Mouse (Mus musculus) retina, embryonic 14.5 days (tissue): ENCODE measurements around the gene Sema4d.
"Not testable (repeated sequence)": the region's sequence is repeated elsewhere in the genome, so short reads cannot be mapped to it uniquely, and the experiment has no call there.

ENCODE experiments used
- DNase-seq: peaks from one replicate; pipeline ENCODE4 v3.0.0-alpha.2; 2015; ENCODE audit warnings: low spot score

The Sema4d gene

GRCm38 (mm10) chr13:51793425-51793891 lies at the start of gene Sema4d:
Gene Sema4d (minus strand): TSS chr13:51793747.
- peak; percentile 87 for DNase-seq

- no peak for DNase-seq
These were observed 49.8 kb upstream of the Sema4d start for GRCm38 (mm10) chr13:51843298-51843697.

GRCm38 (mm10) chr13:51842773-51843172 lies 49.2 kb upstream of the Sema4d start:
- DNase-seq: no peak

DNA sequence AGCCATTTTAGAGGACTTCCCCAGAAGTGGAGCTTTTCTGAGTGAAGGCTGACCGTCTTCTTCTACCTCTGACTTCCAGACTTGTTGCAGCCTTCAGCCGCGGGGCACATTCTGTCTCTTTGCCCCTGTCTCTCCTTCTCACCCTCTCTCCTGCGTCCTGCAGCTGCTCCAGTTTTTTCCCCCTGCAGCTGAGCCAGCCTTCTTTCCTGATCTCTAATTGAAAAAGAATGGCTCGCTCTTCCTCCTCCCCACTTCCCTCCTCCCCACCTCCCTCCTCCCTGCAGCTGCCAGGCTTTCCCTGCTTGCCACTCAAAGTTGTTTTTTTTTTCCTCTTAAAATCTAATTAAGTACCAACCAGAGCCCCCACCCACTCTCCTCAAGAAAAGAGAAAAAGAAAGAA lies 48.6 kb upstream of the Sema4d start:
- peak; percentile 39 for DNase-seq

- DNase-seq: no peak
These were observed 48.1 kb upstream of the Sema4d start for GRCm38 (mm10) chr13:51841541-51842115.

- DNase-seq: no peak
These were observed 47.2 kb upstream of the Sema4d start for GRCm38 (mm10) chr13:51840702-51841101.

GRCm38 (mm10) chr13:51839250-51840026 lies 45.9 kb upstream of the Sema4d start:
- DNase-seq: peak; percentile 80

DNA sequence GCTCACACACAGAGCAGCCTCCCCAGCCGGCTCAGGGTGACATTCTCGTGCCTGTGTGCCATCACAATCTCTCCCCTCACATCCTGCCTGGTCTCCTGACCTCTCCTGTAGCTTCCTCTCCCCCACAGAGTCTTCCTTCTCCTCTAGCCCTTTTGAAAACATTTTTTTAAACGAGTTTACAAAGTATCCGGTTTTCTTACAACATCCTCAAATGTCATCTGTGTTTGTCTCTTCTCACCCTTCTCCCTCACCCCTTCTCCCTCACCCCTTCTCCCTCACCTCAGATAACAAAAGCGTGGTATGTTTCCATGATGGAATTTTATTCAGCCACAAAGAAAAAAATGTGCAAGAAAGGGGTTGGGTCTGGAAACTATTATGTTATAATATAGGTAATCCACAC lies 43.9 kb upstream of the Sema4d start:
- DNase-seq: no peak

- not testable (repeated sequence) for DNase-seq
These were observed 41.7 kb upstream of the Sema4d start for GRCm38 (mm10) chr13:51835208-51835607.

GRCm38 (mm10) chr13:51834520-51834919 lies 41.0 kb upstream of the Sema4d start:
- no peak for DNase-seq

DNA sequence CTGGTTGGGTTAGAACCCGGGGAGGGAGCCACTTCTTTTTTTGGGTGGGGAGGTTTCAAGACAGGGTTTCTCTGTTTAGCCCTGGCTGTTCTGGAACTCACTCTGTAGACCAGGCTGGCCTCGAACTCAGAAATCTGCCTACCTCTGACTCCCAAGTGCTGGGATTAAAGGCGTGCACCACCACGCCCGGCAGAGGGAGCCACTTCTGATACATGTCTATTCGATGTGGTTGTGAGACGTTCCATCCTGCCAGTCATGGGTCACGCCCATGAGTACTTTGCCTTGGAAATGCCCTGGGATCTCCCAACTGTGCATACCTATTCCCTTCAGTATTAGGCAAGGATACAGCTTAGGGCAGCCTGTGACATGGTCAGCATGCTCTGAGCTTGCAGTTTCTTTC lies 40.5 kb upstream of the Sema4d start:
- not testable (repeated sequence) for DNase-seq

GRCm38 (mm10) chr13:51833611-51834010 lies 40.1 kb upstream of the Sema4d start:
- DNase-seq: peak; percentile 45

DNA sequence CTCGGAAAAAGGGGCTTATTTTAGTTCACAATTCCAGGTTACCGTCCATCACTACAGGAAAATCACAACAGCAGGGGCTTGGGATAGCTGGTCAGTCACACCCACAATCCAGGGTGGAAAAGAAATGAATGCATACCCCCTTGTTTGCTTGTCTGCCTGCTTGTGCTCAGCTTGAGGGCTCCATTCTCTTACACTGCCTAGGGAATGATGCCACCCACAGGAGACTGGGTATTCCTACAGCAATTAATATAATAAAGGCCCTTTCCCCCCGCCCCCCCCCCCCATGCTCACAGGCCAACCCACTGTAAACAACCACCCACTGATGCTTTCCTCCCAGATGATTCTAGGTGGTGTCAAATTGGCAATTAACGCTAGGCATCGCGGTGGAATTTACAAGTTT lies 38.9 kb upstream of the Sema4d start:
- no peak for DNase-seq

DNA sequence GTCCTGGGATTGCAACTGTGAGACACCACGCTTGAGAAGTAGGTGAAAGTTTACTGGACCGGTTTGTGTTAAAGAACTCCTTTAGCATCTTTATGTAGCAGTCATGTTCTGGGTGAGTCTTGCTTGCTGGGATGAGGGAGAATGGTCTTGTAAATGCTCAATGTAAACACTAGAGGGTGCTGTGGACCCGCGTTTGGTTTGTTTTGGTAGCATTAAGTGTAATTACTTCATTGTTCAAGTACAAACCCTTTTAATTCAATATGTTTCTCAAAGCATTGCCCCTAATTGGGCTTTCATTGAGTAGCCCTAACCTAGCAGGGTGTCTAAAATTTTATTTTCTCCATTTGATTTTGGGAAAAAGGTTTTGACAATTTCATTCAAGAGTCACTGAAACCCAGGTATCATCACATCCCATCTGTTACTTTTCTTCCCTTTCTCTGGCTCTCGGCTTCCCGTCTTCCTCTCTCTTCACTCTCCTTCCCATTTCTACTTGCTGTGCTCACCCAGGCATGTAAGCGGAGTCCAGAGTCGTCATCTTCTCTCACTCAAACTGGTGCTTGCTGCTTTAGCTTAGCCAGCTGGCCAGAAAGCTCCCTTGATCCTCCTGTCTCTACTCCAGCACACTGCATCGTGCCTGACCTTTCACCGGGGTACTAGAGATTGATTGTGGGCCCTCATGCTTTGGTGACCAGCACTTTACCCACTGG lies 37.4 kb upstream of the Sema4d start:
- peak; percentile 84 for DNase-seq

- peak; percentile 55 for DNase-seq
These were observed 30.4 kb upstream of the Sema4d start for GRCm38 (mm10) chr13:51823822-51824495.

DNA sequence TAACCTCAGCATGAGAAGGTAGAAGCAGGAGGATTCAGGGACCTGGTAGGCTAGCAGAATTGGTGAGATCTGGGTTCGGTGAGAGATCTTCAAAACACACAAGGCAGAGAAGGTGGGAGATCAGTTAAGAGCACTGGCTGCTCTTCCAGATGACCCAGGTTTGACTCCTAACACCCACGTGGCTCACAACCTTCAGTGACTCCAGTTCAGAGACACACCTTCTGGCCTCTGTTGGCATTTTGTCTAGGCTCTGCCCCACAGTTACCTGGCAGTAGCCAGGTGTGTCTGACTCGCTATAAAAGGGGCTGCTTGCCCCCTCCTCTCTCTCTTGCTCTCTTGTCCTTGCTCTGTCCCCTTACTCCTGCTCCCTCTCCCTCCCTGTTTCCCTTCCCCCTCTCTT lies 28.4 kb upstream of the Sema4d start:
- no peak for DNase-seq

DNA sequence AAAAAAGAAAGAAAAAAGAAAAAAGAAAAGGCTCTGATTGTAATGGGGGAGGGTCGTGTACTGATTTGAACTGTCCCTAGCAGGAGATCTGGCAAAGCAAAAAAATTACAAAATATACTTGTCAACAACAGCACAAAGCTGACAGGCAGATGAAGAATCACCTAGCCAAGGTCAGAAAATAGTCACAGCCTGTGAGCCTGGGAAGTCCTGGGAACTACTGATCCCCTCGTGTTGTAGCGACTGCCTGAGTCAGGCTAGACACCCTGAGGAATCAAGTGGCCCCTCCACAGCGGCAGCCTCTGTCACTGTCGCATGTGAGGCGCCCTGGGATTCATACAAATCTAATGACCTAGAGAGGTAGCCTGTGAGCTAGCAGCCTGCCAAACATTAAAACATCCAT lies 25.8 kb upstream of the Sema4d start:
- DNase-seq: no peak

DNA sequence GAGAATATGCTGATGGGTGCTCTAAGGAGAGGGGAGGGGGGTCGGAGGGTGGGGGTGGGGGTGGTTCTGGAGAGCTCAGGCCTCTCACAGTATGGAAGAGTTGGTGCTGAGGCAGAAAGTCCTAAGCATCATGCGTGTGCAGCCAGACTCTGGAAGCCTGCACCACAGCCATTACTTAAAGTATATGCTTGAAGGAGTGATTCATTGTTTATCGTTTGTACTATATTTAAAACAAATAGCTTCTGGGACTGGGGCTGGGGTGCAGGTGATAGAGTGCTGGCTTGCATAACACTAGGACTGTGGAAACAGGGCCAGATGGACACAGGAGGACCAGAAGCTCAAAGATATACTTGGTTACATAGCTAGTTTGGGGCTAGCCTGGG lies 25.4 kb upstream of the Sema4d start:
- DNase-seq: no peak

- DNase-seq: no peak
These were observed 24.8 kb upstream of the Sema4d start for GRCm38 (mm10) chr13:51818170-51818943.

DNA sequence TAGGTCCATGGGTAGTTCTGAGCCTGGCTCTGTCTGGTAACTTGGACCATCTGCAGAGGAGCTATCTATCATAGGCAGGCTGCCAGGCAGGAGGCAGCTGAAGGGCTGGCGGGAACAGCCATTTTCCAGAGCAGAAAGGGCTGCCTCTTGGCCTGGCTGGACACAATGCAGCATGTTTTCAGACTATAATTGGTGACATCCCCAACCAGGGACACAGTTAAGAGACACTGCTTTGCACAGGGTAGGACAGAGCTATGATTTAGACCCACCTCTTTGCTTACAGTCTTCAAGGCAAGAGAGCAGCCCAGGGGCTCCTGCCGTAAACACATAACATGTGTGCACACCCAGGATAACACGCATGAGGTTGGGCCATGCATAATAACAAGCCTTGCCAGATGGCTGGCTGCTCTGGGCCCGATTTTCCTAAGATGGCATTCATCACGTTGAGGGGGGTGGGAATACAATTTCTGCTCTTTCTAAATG lies 23.1 kb upstream of the Sema4d start:
- DNase-seq: no peak

GRCm38 (mm10) chr13:51815865-51816504 lies 22.4 kb upstream of the Sema4d start:
- DNase-seq: no peak
